Mouse (Mus musculus): ENCODE measurements around the gene Ak5. TPM values are rescaled to one million over a fixed set of nuclear protein-coding genes. Genes with fewer than 3 reads are reported as not detected.

Ak5 gene
- polyA plus RNA-seq, 1 experiment from 2014 or later = 1.7 TPM

- WGBS = 87% methylated on average over 12 of the region's 12 CpGs
- H3K36me3 ChIP-seq = no peaks in the 10 kb centered on the region
- no peaks in the 10 kb centered on the region for H3K9me3 ChIP-seq
- no peak for ATAC-seq (ENCODE audit: insufficient number of reproducible peaks, insufficient read depth, low FRiP score, low TSS enrichment, low read depth)
- no peaks in the 10 kb centered on the region for H3K27me3 ChIP-seq
- H3K4me1 ChIP-seq = no peaks in the 10 kb centered on the region
- H3K4me2 ChIP-seq = no peak overlapping the region
- no peak overlapping the region for H3K4me3 ChIP-seq
- no peak overlapping the region for H3K27ac ChIP-seq
- no peak overlapping the region for H3K9ac ChIP-seq
These were observed 159.7 kb downstream of the Ak5 start for GRCm38 (mm10) chr3:152508419-152508993.

GRCm38 (mm10) chr3:152507900-152508299, 160.3 kb downstream of the Ak5 start:
- ATAC-seq (ENCODE audit: insufficient number of reproducible peaks, insufficient read depth, low FRiP score, low TSS enrichment, low read depth) = no peak
- Histone ChIP-seq H3K36me3 (no peaks in the 10 kb centered on the region), H3K4me2 (no peak overlapping the region), H3K9ac (no peak overlapping the region), H3K4me3 (no peak overlapping the region), H3K9me3 (no peaks in the 10 kb centered on the region), H3K4me1 (no peaks in the 10 kb centered on the region), H3K27ac (no peak overlapping the region), H3K27me3 (no peaks in the 10 kb centered on the region)
- 86% methylated on average over 8 of the region's 8 CpGs for WGBS

DNA sequence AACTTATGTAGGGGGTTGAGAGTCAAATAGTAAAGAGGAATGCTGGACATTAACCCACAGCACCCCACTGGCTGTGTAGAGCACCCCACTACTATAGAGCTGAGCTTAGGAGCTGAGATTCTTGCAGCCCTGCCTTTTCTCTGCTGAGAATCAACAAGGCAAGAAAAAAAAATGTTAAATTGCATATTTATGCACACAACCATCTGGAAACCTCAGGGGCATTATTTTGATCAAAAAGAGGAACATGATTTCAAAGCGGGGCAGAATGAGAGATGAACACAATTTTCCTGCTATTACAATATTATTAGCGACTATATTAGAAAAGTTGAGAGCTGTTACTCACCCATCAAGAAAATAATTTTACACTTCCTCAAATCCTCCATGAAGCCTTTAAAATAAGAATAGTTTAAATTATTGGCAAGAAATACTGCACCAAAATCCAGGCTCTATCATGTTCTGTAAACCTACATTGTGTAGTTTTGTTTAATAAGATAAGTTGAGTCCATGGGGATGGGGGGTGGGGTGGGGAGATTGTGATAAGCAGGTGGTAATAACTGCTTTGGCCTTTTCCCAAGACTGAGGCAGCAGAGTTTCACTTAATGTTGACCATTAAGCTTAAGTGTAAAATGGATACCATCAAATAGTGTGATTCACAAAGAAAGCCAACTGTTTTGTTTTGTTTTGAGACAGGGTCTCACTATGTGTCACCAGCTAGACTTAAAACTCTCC, 169.0 kb downstream of the Ak5 start:
- WGBS = 74% methylated on average over 2 of the region's 2 CpGs

DNA sequence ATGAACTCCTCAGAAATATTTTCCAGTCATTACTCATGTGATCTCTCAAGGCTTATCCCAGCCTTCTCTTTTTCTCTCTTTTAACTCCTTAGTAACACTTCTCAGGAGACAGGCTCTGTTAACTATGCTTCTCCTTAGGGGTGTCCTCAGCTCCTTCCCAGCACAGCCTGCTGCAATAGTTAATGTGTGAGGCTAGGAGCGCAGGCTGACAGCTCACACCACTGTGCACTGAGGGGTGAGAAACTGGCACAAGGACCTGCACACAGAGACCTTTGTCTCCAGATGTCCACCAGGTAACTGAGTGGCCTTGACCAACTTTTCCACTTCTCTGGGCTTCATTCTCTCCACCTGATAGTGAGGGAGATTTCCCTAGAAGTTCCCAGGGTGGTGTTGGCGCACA, 170.3 kb downstream of the Ak5 start:
- no peak for ATAC-seq (ENCODE audit: insufficient number of reproducible peaks, insufficient read depth, low FRiP score, low TSS enrichment, low read depth)
- no peaks in the 10 kb centered on the region for H3K27me3 ChIP-seq
- no peak overlapping the region for H3K9ac ChIP-seq
- no peaks in the 10 kb centered on the region; the same call in 1 of the 2 replicates for H3K4me1 ChIP-seq
- H3K4me2 ChIP-seq = no peak overlapping the region
- WGBS = 83% methylated on average over 2 of the region's 2 CpGs
- H3K27ac ChIP-seq = no peak overlapping the region
- no peak overlapping the region for H3K4me3 ChIP-seq
- no peaks in the 10 kb centered on the region for H3K36me3 ChIP-seq
- H3K9me3 ChIP-seq = no peaks in the 10 kb centered on the region

More for the DNA sequence above, 169.0 kb downstream of the Ak5 start:
- H3K27me3 ChIP-seq = no peaks in the 10 kb centered on the region
- no peaks in the 10 kb centered on the region for H3K9me3 ChIP-seq
- H3K36me3 ChIP-seq = no peaks in the 10 kb centered on the region
- no peaks in the 10 kb centered on the region; the same call in 1 of the 2 replicates for H3K4me1 ChIP-seq
- no peak overlapping the region for H3K9ac ChIP-seq
- no peak for ATAC-seq (ENCODE audit: insufficient number of reproducible peaks, insufficient read depth, low FRiP score, low TSS enrichment, low read depth)
- H3K27ac ChIP-seq = no peak overlapping the region
- H3K4me2 ChIP-seq = no peak overlapping the region
- no peak overlapping the region for H3K4me3 ChIP-seq

- 68% methylated on average over 7 of the region's 7 CpGs for WGBS
- Histone ChIP-seq H3K9me3 (no peaks in the 10 kb centered on the region), H3K4me3 (no peak overlapping the region), H3K9ac (no peak overlapping the region), H3K4me1 (no peaks in the 10 kb centered on the region; the same call in 1 of the 2 replicates), H3K4me2 (no peak overlapping the region), H3K27me3 (no peaks in the 10 kb centered on the region), H3K36me3 (no peaks in the 10 kb centered on the region), H3K27ac (no peak overlapping the region)
- no peak for ATAC-seq (ENCODE audit: insufficient number of reproducible peaks, insufficient read depth, low FRiP score, low TSS enrichment, low read depth)
These were observed 171.1 kb downstream of the Ak5 start for GRCm38 (mm10) chr3:152497084-152497483.

DNA sequence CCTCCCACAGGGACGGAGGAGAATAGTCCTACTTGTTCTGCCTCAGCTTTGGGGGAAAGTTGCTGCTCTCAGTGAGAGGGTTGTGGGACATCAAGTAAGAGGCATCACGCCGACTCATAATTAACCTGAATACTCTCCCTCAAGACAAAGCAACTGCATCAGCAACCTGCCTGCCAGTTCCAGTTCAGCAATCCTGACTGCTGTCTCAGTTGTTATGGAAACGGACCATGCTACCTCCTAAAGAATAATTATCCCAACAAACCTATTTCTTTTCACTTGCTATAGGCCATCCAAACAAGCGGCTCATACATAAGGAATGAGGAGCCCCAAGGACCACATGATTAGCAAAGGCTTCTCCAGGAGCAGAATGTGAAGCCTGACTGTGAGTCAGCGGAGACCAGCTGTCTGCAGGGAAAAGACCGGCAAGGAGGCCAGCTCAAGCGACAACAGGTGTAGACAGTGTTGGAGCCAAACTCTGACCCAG, 172.7 kb downstream of the Ak5 start:
- no peaks in the 10 kb centered on the region for H3K27me3 ChIP-seq
- no peaks in the 10 kb centered on the region for H3K9me3 ChIP-seq
- no peak for ATAC-seq (ENCODE audit: insufficient number of reproducible peaks, insufficient read depth, low FRiP score, low TSS enrichment, low read depth)
- WGBS = 72% methylated on average over 8 of the region's 8 CpGs
- no peaks in the 10 kb centered on the region; the same call in 1 of the 2 replicates for H3K4me1 ChIP-seq
- H3K36me3 ChIP-seq = no peaks in the 10 kb centered on the region
- H3K4me3 ChIP-seq = no peak overlapping the region
- H3K4me2 ChIP-seq = no peak overlapping the region
- H3K9ac ChIP-seq = no peak overlapping the region
- no peak overlapping the region for H3K27ac ChIP-seq

DNA sequence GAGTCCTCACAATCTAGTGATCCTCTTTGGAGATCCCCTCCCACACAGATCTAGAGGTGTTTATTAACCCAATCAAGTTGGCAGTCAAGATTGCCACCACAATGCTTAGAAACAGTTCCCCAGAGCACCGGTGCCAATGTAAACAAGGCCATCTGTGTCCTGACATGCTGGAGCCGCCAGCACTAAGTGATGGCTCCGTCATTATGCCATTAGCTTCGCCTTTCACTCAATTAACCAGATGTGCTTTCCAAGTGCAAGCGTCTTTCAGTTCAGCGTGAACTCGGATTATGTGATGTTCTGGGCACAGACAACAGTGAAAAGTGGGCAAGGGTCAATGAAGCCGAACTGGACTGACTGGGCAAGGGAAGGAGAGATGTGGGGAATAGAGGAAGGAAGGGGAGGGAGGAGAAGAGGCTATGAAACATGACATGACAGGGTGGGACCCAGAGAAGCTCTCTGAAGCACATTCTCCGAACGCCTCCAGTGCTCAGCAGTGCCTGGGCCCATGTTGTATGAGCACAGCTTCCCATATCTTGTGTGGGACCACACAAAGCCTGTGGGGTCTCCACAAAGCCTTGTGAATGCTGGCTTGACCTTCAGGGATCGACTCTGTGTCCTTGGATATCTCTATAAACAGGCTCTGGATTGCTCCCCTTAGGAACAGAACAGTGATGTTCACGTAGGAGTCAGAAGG, 173.3 kb downstream of the Ak5 start:
- Histone ChIP-seq H3K9ac (no peak overlapping the region), H3K36me3 (no peaks in the 10 kb centered on the region), H3K4me3 (no peak overlapping the region), H3K27ac (no peak overlapping the region), H3K4me2 (no peak overlapping the region), H3K4me1 (no peaks in the 10 kb centered on the region; the same call in 1 of the 2 replicates), H3K9me3 (no peaks in the 10 kb centered on the region), H3K27me3 (no peaks in the 10 kb centered on the region)
- ATAC-seq (ENCODE audit: insufficient number of reproducible peaks, insufficient read depth, low FRiP score, low TSS enrichment, low read depth) = no peak
- 58% methylated on average over 12 of the region's 12 CpGs for WGBS

DNA sequence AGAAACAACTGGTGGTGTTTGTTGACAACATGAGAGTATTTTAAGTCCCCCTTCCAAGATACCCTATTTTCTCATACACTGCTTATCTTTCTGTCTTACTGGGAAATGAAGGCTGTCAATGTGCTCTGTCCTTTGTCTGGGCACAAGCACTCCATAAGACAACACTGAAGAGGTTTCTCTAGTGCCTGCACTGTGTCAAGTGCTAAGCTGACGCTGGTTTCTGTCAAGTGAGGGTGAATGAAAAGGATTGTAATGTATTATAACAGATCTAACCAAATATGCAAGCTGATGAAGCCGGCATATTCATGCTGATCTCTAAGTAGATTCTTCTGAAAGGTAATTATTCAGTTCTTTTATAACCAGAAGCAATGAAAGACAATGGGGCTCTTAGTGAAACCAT, 174.3 kb downstream of the Ak5 start:
- ATAC-seq (ENCODE audit: insufficient number of reproducible peaks, insufficient read depth, low FRiP score, low TSS enrichment, low read depth) = no peak
- no peaks in the 10 kb centered on the region for H3K27me3 ChIP-seq
- no peaks in the 10 kb centered on the region for H3K9me3 ChIP-seq
- H3K36me3 ChIP-seq = no peaks in the 10 kb centered on the region
- no peak overlapping the region for H3K27ac ChIP-seq
- no peaks in the 10 kb centered on the region; the same call in 1 of the 2 replicates for H3K4me1 ChIP-seq
- no peak overlapping the region for H3K4me2 ChIP-seq
- 67% methylated on average over 2 of the region's 2 CpGs for WGBS
- H3K4me3 ChIP-seq = no peak overlapping the region
- no peak overlapping the region for H3K9ac ChIP-seq

DNA sequence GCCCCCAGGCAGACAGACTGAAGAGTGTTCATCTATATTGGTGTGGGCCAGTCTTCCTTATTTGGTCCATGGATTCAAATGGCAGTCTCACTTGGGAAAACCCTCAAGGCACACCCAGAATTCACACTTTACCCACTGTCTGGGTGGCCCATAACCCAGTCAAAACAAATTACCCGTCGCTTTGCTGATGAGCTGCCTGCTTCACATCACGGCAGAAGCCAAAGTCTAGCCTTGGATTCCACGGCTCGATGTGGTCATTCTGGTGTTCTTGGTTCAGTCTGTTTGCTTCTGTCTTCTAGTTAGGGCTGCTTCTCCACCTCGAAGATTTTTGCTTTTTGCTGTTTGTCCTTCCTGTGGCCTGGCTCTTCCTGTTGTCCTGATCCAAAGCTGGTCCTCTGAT, 175.9 kb downstream of the Ak5 start:
- Histone ChIP-seq H3K4me1 (no peaks in the 10 kb centered on the region; the same call in 1 of the 2 replicates), H3K9ac (no peak overlapping the region), H3K27ac (no peak overlapping the region), H3K36me3 (no peaks in the 10 kb centered on the region), H3K4me2 (no peak overlapping the region), H3K4me3 (no peak overlapping the region), H3K27me3 (no peaks in the 10 kb centered on the region), H3K9me3 (no peaks in the 10 kb centered on the region)
- WGBS = 85% methylated on average over 6 of the region's 6 CpGs
- ATAC-seq (ENCODE audit: insufficient number of reproducible peaks, insufficient read depth, low FRiP score, low TSS enrichment, low read depth) = no peak

GRCm38 (mm10) chr3:152490423-152490822, 177.7 kb downstream of the Ak5 start:
- 86% methylated on average over 5 of the region's 5 CpGs for WGBS
- no peaks in the 10 kb centered on the region for H3K36me3 ChIP-seq

GRCm38 (mm10) chr3:152488964-152489363, 179.2 kb downstream of the Ak5 start:
- H3K4me1 ChIP-seq = peaks cover 10% of the 10 kb centered on the region
- H3K27ac ChIP-seq = no peak overlapping the region
- no peaks in the 10 kb centered on the region for H3K36me3 ChIP-seq
- H3K27me3 ChIP-seq = no peaks in the 10 kb centered on the region
- no peak for ATAC-seq (ENCODE audit: insufficient number of reproducible peaks, insufficient read depth, low FRiP score, low TSS enrichment, low read depth)
- 86% methylated on average over 4 of the region's 4 CpGs for WGBS
- no peak overlapping the region for H3K4me3 ChIP-seq
- no peak overlapping the region for H3K9ac ChIP-seq
- H3K4me2 ChIP-seq = no peak overlapping the region
- no peaks in the 10 kb centered on the region for H3K9me3 ChIP-seq

More at GRCm38 (mm10) chr3:152490423-152490822, 177.7 kb downstream of the Ak5 start:
- Histone ChIP-seq H3K9ac (no peak overlapping the region), H3K4me2 (no peak overlapping the region), H3K4me1 (no peaks in the 10 kb centered on the region; the same call in 1 of the 2 replicates), H3K27me3 (no peaks in the 10 kb centered on the region), H3K27ac (no peak overlapping the region), H3K4me3 (no peak overlapping the region), H3K9me3 (no peaks in the 10 kb centered on the region)
- ATAC-seq (ENCODE audit: insufficient number of reproducible peaks, insufficient read depth, low FRiP score, low TSS enrichment, low read depth) = no peak
